Mouse (Mus musculus): ENCODE measurements at regions not wholly inside any gene's neighbourhood (a gene's known extent, or its start where the extent isn't known, plus 50 kb on each side); places are given as distances from the start of the nearest gene placed in this dataset.

DNA sequence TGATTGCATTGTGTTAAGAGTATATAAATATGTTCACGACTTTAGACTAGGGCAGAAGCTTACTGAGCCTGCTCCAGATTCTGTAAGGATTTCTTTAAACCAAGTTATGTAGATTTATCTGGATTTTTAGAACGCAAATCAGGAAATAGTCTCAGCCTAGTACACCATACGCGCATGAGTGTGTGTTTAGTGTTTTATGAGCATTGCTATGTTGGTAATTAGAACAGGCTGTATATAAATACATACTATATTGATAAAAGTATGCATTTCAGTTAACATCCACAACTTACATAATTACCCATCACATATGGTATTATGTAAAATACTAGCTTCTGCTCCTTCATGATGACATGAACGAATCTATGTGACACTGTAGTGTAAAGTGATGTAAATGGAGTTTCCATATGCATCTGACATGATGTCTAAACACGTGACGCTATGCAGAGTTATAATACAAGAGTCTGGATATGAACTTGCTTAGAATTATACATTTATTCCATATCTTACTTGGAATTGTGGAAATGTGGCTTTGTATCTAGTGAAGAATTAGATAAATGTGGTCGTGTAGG is 332.6 kb upstream of the Tmc3 start:
- no peak for DNase-seq (ENCODE audit: low read depth)

DNA sequence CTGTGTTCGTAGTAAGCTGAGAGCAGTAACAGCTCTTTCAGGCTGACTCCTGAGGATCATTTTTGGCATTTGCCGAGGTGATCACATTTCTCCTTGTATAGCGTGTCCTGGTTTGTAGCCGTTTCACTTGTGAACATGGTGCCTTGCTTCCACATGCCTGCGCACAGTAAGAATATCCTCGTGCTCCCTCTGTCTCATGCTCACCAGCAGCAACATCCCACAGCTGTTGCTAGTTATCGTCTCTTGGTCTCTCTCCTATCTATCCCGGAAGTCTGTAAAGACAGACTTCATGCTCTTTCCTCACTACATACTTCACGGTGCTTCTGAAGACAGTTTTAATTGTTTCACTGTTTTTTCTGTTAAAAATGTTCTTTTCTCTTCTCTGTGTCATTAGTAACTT is 331.7 kb upstream of the Tmc3 start:
- no peak for DNase-seq (ENCODE audit: low read depth)

DNA sequence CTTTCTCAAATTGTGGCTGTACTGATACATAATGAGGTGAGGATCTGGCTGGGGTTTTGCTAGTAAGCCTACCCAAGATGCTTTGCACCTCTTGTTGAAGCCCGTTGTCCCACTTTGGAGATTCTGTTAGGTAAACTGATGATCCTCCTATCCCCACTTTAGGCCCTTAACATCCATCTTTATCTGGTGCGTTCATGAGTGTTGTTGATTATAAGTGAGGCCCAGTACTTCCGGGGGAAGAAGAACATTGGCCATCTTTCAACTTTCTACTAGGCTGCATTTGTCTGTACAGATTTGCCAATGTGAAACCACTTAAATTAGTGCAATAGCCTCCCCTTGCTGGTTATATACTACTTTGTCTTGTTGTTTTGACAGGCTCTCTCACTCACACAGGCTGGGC is 331.3 kb upstream of the Tmc3 start:
- no peak for DNase-seq (ENCODE audit: low read depth)

DNA sequence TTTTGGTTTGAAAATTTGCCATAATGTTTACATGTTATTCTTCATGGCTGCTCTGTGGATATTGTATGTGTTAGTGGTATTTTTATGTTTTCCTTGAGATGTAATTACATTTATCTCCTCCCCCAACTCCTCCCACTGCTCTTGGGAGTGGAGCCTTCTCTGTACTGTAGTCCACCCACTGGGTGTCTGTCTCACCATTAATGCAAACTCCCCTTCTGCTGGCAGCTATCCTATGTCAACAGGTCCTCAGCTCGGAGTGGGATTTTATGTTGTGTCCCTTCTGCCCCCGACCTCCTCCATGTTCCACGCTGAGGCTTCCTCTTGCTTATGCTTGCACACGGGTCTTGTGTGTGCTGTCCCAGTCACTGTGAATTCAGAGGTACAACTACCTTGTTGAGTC is 330.3 kb upstream of the Tmc3 start:
- no peak for DNase-seq (ENCODE audit: low read depth)

DNA sequence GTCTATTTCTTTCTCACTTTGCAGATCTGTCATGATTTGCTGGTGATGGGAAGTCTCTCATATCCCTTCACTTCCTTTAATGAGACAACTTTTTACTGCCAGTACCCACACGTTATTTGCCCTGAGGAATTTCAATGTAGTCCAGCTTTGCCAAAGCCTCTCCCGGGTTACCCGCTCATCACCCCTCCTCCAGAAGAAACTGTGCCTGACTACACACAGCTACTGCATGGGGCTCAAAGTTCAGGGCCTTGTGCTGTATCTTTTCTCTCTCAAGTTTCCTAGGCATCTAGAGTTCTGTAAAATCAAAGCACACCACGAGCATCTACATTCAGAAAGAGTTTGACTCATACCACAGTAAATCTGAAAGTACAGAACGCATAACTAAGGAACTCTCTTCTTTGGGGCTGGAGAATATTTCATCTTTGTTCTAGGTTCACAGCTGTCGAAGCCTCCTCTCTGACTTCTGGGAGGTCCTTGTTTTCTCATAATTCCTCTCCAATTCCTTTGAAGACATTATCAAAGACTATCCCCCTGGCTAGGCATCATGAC is 328.4 kb upstream of the Tmc3 start:
- DNase-seq (ENCODE audit: low read depth): no peak

DNA sequence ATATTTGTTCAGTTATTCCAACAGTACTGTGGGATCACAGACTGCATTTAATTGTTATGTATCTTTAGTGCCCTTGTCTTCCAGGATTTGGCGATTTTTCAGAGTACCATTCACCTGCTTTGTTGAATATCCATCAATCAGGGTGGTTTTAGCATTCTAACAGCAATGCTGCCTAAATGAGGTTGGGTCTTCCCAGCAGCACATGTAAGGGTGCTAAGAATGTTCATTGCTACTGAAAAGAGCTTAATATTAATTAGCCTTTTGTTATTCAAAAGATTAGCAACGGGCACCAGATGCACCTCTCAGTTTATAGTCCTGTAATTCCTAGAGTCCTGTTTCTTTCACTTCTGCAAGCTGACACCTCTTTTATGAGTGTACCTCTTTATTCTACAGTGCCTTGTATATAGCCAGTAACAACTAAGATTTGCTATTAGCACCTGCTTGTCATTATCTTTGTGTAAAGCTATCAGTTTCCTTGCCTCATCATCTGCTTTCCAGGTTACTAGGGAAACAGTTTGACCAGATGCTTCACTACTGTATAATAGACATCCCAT is 326.3 kb upstream of the Tmc3 start:
- no peak for DNase-seq (ENCODE audit: low read depth)

DNA sequence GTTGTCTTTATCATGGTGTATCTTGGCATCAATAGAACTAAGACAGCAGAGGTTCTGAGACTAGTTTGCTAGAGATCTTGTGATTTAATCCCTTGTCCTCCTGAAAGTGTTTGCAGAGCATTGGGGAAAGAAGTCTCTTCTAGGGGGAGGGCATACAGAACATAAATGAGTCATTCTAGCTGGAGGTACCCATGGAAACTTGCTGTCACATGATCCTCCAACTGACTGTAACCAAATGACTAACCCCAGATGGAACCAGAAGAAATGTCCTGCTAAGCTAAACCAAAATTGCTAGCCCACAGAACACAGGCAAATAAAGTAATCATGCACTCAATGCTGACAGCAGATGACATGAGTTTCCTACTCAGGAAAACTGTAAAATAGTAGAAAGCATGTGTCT is 323.2 kb upstream of the Tmc3 start:
- DNase-seq (ENCODE audit: low read depth): no peak

DNA sequence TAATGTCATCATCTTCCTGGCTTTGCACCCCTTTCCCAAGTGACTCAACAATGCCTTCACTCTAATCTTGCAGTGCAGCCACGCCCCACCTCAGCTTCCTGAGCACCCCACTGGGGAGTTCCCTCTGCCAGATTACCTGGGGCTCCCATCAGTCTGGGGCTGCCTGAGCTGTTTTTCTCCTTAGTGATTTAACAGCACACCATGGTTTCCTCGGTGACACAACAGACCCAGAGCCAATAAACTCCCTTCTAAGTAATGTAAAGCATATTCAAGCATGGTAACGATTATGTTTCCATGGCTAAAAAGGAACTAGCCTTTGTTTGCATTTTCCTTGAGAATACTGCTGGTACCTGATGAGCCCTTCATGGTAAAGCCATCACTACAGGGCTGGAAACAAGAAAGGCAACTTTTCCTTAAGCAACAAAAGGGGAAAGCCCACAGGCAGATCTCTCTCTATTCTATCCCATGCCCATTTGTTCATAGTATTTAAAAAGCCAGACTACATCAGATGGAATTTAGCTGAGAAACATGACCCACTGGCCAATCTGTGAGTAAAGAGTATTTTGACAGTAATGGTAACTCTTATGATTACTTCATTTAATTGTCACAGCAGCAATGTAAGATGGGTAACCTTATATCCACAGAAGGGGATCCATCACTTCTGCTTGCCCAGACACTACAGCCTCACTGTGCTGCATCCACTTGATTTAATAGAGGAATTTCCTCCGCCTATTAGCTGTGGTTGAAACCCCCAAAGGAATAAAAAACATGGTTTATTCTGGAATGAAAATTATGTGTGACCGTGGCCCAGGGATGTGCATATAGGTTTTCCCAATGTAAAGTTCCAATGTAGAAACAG is 294.6 kb upstream of the Tmc3 start:
- no peak for DNase-seq (ENCODE audit: low read depth)

DNA sequence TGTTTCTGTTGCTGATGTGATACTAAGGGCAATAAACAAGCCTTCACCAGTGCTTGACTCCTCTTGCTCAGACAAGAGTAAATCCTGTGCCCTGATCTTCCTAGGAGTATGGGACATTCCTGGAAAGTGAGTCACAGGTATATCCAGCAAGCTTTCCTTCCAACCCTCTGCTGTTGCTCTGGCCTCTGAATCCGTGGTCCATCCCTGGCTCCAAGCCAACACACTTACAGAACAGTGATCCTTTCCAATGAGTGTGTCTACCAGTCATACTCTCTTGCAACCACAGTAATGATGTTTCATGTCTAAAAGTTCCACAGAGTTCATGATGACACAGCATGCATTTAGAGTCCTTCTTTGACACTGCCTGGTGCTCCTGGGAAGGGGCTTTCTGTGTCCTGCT is 277.6 kb upstream of the Tmc3 start:
- DNase-seq (ENCODE audit: low read depth): no peak

DNA sequence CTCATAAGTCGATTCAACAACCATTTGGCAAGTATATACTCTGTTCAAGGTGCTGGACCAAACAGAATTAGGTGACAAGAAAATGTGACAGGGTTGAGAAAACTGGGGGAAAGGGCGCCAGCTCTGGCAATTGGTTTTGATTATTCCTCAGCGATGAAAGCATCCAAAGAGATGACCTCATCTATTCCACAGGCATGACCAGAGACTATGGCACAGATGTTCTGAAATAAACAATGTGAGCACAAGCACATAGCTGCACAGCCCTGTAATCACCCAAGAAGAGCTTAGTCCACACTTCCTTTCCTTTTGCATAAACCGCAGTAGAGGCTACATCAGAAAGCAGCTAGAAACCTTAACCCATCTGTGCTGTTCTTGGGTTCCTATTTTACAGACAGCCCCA is 272.6 kb upstream of the Tmc3 start:
- no peak for DNase-seq (ENCODE audit: low read depth)

DNA sequence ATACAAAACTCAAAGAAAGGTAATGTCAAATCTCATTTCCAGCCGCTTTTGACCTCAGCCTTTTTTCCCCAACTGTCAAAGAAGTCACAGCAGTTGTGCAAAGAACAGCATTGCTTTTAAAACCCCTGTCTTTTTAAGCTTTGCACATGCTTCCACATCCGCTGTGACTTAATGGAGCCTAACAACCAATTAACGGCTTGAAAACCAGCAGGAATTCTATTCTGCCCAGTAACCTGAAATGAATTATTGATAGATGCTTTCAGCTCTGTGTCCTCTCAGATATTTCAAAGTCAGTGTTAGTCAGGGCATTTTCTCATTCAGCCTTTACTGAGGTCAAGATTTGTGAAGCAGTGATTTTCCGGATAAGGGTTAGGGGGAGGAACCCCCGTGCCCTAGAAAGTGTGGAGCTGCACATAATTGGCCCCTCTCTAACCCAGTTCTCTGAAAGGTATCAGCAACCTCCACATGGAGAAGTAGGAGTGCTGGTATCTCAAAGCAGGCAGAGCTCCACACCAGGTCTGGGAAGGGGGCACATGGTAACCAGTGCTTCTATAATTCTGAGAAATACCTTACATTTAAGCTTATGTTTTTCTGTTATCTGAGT is 254.8 kb upstream of the Tmc3 start:
- DNase-seq (ENCODE audit: low read depth): no peak

DNA sequence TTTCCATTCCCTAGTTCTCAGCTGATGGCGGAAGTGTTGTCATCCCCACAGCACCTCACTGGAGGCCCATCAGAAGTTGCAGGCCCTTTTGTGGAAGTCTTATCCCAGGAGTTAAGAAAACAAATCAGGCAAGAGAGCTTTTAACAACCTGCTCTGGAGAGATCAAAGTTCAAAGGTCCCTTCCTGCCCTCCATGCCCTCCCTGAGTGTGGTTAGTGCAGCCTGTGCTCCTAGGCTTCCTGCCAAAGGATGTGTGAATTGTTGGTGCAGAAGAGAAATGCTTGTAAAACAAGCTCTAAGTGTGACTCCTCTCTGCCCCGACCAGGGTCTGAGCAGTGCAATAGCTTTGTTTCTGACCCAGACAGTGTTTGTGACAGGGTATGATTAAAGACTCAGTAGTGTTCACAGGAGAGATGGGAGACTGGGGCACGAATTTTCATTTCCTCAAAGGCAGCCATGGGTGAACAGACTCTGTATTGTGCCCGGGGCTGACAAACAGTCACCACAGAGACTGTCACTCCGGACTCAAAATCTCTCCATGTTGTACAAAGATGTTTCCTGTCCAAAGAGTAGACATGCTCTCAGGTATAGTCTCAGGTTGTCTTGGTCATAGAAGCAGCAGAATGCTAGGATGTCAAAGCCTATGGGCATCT is 237.5 kb upstream of the Tmc3 start:
- no peak for DNase-seq (ENCODE audit: low read depth)

DNA sequence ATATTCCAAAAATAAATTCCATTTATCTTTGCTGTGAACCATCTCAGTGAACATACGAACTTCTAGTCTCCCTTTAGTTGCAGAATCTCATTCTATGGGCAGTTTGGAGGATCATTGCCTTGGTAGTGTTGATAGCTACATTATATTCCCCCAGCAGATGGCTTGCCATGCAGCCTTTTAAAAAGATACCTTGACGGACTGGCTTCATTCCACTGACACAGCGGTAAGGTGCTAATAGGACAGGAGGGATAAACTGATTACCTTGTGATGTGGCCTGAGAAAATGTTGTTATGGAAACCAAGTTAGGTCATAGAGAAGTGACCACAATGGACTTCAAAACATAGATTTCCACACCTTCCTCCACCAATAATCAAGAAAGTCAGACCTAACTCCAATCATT is 215.5 kb upstream of the Tmc3 start:
- DNase-seq (ENCODE audit: low read depth): no peak

DNA sequence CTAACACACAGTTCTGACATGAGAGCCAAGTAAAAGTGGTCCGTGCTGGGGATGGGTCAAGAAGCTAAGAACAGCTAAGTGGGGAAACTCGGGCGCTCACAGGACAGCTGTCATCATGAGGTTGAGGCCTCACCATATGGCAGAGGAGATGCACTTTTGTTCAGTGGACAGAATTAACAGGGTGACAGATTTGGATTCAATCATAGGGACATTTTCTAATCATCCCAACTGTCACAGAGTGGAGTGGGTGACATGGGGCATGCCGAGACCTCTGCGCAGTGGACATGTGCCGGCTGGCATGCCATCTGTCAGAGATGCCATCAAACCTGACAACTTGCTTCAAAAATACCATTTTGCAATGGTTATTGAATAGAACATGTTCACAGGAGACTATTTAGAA is 215.1 kb upstream of the Tmc3 start:
- no peak for DNase-seq (ENCODE audit: low read depth)

DNA sequence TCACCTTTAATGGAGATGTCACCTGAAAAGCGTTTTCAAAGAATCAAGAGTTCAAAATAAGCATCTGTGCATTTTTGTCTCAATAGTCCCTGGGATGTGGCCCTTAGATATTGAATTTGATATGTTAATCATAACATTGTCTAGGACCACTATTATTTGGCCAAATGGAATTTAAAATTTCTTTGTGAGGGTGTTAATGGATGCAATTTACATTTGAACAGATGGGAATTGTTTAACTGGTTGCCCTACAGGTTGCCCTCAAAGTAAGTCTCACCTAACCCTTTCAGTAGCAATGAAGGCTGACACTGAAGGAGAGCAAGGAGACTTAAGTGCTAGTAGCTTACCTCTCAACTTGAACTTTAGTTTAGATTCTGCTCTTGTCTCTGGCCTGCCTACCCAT is 207.9 kb upstream of the Tmc3 start:
- no peak for DNase-seq (ENCODE audit: low read depth)

DNA sequence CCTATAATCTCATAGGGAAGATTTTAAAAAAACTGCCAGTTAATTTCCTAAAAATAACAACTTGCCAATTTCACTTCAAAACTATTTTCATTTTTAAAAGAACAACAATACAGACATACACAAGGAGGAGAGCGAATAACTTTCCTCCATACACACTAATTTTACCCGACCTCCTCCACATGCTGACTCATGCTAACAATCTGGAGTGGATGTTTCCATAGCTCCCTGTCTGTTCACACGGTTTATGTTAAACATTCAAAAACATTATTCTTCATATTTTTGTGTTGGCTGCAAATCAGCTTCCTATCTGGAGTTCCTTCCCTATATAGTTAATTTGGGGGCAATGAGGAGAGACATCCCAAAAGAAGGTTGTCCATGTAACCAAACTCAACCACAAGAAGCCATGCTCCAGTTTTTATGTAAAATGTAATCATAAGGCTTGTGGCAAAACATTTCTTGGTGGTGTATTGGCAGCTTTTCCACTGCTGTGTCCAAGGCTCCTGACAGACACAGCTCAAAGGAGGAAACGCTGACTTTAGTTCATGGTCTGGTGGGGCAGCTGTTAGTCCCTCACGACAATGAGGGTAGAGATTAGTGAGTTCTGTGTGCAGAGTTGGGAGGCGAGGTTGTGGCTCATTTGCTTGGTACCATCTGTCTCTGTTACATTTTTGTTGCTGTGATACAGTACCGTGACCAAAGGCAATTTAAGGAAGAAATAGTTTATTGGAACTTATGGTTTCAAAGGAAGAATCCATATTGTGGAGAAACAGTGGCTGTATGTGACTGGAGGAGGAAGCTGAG is 203.1 kb upstream of the Tmc3 start:
- no peak for DNase-seq (ENCODE audit: low read depth)

DNA sequence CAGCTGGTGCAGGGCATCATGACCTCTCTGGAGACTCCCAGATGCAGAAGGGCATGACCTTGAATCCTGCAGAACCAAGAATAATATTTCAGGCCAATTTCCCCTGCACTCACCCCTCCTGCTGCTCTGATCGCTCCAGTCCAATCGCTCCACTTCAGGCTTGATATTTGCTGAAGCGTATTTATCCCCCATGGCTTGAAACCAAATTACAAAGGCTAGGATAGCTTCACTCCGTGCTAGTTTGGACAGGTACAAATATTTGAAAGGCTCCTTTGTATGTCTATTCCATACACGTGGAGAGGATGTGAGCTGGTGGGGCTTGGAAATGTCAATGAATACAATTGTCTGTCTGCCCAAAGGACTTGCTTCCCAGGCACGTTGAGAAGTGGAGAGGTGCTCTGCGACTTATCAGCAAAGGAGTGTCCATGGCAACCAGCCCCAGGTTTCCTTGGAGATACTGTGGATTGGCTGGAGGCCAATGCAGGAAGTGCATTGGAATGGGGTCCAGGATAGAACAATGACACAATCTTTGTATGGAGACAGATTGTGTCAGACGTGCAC is 201.8 kb upstream of the Tmc3 start:
- DNase-seq (ENCODE audit: low read depth): no peak

DNA sequence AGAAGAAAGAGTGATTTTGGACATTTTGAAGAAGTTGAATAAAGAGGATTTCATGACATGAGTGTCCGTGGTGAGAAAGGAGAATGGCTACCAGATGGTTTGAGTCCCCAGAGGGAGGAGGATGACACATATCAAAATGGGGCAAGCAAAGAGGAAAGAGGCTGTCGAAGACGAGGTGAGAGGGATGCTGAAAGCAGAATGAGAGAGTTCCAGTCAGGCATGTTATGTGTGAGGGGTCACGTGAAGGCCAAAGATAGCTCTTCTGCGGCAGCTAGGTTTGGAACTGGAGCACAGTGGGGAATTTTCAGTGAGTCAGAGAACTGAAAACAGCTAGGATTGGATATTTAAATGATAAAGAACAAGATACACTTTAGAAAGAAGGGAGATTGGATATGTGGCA is 193.3 kb upstream of the Tmc3 start:
- DNase-seq (ENCODE audit: low read depth): no peak

DNA sequence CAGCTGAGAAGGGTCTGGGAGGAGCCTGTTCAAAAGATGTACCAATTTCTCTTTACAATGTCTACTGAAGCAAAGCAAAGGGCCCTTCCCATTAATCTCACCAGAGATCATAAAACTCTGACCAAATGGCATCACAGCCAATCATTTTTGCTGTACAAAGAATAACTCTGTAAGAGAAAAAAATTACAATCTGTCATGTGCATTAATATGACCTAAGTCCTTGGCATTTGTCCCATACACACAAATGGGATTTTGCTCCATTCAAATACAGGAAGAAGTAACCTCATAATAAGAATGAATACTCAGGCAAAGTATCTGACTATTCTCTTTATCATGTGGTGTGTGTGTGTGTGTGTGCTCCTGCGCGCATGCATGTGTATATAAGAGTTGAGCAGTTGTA is 192.5 kb upstream of the Tmc3 start:
- DNase-seq (ENCODE audit: low read depth): no peak

DNA sequence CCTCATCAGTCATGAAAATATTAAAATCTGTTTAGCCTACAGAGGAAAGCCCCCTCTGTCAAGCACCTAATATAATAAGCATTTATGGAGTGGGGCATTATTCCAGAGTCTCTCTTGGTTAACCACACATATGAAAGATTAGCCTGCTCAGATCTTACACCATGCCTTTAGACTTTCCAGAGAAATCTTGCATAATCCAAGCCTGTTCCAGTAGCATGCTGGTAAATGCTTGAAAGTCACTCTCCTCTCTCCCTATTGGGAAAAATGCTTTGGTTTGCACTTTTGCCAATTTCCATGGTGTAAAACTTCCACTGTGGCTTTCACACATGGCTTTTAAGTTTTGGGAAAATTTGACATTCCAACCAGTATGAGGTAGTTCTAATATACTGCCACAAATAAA is 192.1 kb upstream of the Tmc3 start:
- no peak for DNase-seq (ENCODE audit: low read depth)

DNA sequence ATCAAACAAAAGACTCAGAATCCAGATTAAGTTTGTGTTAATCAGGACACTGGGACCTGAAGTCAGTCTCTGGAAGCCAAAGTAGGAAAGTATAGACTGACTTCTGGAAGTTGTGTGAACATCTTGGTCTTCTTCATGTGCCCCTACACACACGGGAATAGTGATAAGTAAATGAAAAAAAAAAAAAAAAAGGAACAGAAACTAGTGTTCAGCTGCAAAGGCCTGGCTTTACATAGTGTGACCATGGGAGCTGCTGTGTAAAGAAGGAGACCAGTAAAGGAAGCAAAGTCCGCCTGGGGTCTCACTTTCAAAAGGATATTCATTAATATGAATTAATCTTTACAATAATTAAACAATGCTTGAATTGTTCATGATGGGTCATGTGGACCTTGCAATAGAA is 190.6 kb upstream of the Tmc3 start:
- DNase-seq (ENCODE audit: low read depth): no peak

Data from naive thymus-derived CD4-positive, alpha-beta T cell, adult 2 months (primary cell).